Mouse (Mus musculus): Measurements from ENCODE around the gene Daam1. TPM values are rescaled to one million over a fixed set of nuclear protein-coding genes. Genes with fewer than 3 reads are reported as not detected.

Gene Daam1
- polyA plus RNA-seq, 1 experiment, result 2.2 TPM

DNA sequence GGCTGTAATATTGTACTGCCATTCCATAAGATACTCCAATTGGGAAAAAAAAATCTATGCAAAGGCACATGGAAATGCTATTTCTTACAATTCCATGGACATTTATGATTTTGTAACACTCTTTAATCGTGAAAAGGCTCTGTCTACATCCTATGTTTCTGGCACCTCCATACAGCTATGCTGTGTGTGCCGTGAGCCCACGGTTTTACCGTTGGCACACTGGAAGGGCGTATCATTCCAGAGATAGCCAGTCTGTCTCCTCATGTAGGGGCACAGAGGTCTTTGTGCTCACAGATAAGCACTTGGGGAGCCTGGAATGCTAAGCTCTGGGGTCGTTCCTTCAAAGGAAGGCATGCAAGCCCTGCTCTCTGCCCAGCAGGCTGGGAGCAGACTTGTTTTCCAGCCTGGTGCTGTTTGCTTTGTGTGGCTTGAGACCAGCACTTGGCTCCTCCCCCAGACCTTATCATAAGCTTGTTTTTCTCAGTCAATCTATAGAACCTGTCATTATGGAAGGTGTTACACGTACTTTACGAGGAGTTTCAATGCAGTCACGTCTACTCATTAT is 205.3 kb downstream of the Daam1 start:
- Histone ChIP-seq H3K4me3 (ENCODE audit: extremely low read depth, insufficient read depth, insufficient read length) (no peak overlapping the region), H3K27ac (ENCODE audit: insufficient read depth, low read length) (no peak overlapping the region), H3K36me3 (ENCODE audit: control insufficient read depth, insufficient read depth, low read length) (no peaks in the 10 kb centered on the region), H3K4me1 (ENCODE audit: control insufficient read depth, insufficient read depth, insufficient read length) (no peaks in the 10 kb centered on the region), H3K27me3 (ENCODE audit: control insufficient read depth, insufficient read depth, low read length) (no peaks in the 10 kb centered on the region)
- 86% methylated on average over 9 of the region's 9 CpGs for WGBS
- no peak for DNase-seq (ENCODE audit: low read depth in 1 of 2, low spot score in 2 of 2)
- TF ChIP-seq CTCF (IDR thresholded peaks at IDR 0.05; ENCODE audit: extremely low read depth, insufficient read depth, insufficient read length, insufficient replicate concordance) (no peak), POLR2A (IDR thresholded peaks at IDR 0.05; ENCODE audit: low read depth, low read length) (no peak)

DNA sequence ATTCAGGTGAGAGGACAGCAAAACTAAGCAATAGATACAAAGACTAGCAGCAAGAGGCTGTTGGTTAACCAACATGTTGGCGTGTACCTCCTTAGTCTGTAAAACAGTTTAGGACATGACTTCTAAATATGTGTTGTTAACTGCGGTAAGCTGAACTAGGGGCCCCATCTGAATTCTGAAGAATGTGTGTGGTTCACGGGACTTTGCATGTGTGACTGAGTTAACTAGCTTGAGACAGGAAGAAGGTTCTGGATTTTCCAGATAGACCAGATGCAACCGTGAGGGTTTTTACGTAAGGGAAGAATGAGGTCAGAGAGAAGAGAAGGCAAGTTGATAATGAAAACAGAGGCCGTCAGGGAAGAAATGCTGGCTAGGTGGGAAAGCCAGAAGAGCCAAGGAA is 206.2 kb downstream of the Daam1 start:
- TF ChIP-seq POLR2A (IDR thresholded peaks at IDR 0.05; ENCODE audit: low read depth, low read length), result no peak
- no peak for TF ChIP-seq CTCF (IDR thresholded peaks at IDR 0.05; ENCODE audit: extremely low read depth, insufficient read depth, insufficient read length, insufficient replicate concordance)
- 80% methylated on average over 6 of the region's 6 CpGs for WGBS
- no peak overlapping the region for H3K27ac ChIP-seq (ENCODE audit: insufficient read depth, low read length)
- no peaks in the 10 kb centered on the region for H3K27me3 ChIP-seq (ENCODE audit: control insufficient read depth, insufficient read depth, low read length)
- DNase-seq (ENCODE audit: low read depth in 1 of 2, low spot score in 2 of 2), result no peak
- H3K36me3 ChIP-seq (ENCODE audit: control insufficient read depth, insufficient read depth, low read length), result no peaks in the 10 kb centered on the region
- H3K4me3 ChIP-seq (ENCODE audit: extremely low read depth, insufficient read depth, insufficient read length), result no peak overlapping the region
- no peaks in the 10 kb centered on the region for H3K4me1 ChIP-seq (ENCODE audit: control insufficient read depth, insufficient read depth, insufficient read length)

DNA sequence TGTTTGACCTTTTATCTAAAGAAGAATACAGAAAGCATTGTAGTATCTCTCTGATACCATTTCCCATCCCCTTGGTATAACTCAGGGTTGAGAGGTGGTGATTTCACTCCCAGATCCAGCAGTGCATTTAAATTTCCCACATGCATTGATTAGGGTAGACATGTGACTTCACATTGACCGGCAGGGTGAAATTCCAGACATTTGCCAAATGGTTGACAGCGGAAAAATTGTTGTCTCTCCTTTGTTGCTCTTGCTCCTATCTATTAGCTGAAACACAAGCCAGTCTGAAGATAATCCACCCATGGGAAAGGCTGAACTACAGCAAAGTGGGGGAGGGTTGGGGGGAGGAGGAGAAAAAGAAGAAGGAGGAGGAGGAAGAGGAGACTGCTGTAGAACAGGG is 208.0 kb downstream of the Daam1 start:
- no peak for TF ChIP-seq CTCF (IDR thresholded peaks at IDR 0.05; ENCODE audit: extremely low read depth, insufficient read depth, insufficient read length, insufficient replicate concordance)
- Histone ChIP-seq H3K36me3 (ENCODE audit: control insufficient read depth, insufficient read depth, low read length) (no peaks in the 10 kb centered on the region), H3K27me3 (ENCODE audit: control insufficient read depth, insufficient read depth, low read length) (no peaks in the 10 kb centered on the region), H3K4me3 (ENCODE audit: extremely low read depth, insufficient read depth, insufficient read length) (no peak overlapping the region), H3K27ac (ENCODE audit: insufficient read depth, low read length) (no peak overlapping the region), H3K4me1 (ENCODE audit: control insufficient read depth, insufficient read depth, insufficient read length) (no peaks in the 10 kb centered on the region)
- WGBS, result 86% methylated on average over 2 of the region's 2 CpGs
- DNase-seq (ENCODE audit: low read depth in 1 of 2, low spot score in 2 of 2), result no peak

DNA sequence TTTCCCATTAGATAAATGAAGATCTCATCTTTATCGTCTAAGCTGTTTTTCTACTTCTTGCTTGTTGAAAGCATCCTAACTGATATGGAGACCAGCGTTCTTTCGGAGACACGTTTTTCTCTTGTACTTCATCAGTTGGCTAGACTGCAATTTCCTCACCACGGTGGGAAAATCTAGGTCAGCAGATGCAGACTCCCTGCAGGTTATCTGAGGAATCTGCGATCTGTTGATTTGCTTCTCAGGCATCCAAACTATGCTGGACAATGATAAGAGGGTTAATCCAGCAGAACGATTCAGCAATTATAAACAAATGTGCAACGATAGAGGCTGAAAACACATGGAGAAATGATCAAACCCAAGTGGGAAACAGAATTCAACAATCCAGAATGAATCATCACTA is 208.6 kb downstream of the Daam1 start:
- no peaks in the 10 kb centered on the region for H3K4me1 ChIP-seq (ENCODE audit: control insufficient read depth, insufficient read depth, insufficient read length)
- WGBS, result 84% methylated on average over 8 of the region's 8 CpGs
- DNase-seq (ENCODE audit: low read depth in 1 of 2, low spot score in 2 of 2), result no peak
- no peaks in the 10 kb centered on the region for H3K36me3 ChIP-seq (ENCODE audit: control insufficient read depth, insufficient read depth, low read length)
- no peaks in the 10 kb centered on the region for H3K27me3 ChIP-seq (ENCODE audit: control insufficient read depth, insufficient read depth, low read length)
- TF ChIP-seq POLR2A (IDR thresholded peaks at IDR 0.05; ENCODE audit: low read depth, low read length) (no peak), CTCF (IDR thresholded peaks at IDR 0.05; ENCODE audit: extremely low read depth, insufficient read depth, insufficient read length, insufficient replicate concordance) (no peak)
- H3K27ac ChIP-seq (ENCODE audit: insufficient read depth, low read length), result no peak overlapping the region
- H3K4me3 ChIP-seq (ENCODE audit: extremely low read depth, insufficient read depth, insufficient read length), result no peak overlapping the region

DNA sequence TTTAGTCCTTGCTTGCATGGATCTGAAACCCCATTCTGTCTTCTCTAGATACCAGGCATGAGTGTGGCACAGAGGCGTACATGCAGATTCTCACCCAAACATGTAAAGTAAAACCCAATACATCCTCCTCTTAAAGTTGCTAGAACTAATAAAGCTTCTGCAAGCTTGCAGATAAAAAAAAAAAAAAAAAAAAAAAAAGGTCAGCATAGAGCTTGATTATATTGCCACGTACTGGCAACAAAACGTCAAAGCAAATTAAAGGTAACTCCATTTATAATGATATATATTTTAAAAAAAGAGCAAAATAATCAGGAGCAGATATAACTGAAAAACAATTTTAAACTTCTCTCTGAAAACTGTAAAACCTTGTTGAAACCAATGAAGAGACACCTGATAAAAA is 210.4 kb downstream of the Daam1 start:
- Histone ChIP-seq H3K27me3 (ENCODE audit: control insufficient read depth, insufficient read depth, low read length) (no peaks in the 10 kb centered on the region), H3K4me3 (ENCODE audit: extremely low read depth, insufficient read depth, insufficient read length) (no peak overlapping the region), H3K4me1 (ENCODE audit: control insufficient read depth, insufficient read depth, insufficient read length) (no peaks in the 10 kb centered on the region), H3K36me3 (ENCODE audit: control insufficient read depth, insufficient read depth, low read length) (no peaks in the 10 kb centered on the region), H3K27ac (ENCODE audit: insufficient read depth, low read length) (no peak overlapping the region)
- WGBS, result 90% methylated on average over 3 of the region's 3 CpGs
- TF ChIP-seq CTCF (IDR thresholded peaks at IDR 0.05; ENCODE audit: extremely low read depth, insufficient read depth, insufficient read length, insufficient replicate concordance) (no peak), POLR2A (IDR thresholded peaks at IDR 0.05; ENCODE audit: low read depth, low read length) (no peak)
- DNase-seq (ENCODE audit: low read depth in 1 of 2, low spot score in 2 of 2), result no peak

Other genes starting within 250 kb of the Daam1 start
- 0.30 and 0.58 TPM in 2 replicates for gene Gpr135, start 240.0 kb downstream of the Daam1 start, polyA plus RNA-seq (2012; rRNA removed)

All from spleen, adult 2 months (tissue).